Mouse (Mus musculus): Measurements from ENCODE around the gene Pgm5.

The Pgm5 gene

DNA sequence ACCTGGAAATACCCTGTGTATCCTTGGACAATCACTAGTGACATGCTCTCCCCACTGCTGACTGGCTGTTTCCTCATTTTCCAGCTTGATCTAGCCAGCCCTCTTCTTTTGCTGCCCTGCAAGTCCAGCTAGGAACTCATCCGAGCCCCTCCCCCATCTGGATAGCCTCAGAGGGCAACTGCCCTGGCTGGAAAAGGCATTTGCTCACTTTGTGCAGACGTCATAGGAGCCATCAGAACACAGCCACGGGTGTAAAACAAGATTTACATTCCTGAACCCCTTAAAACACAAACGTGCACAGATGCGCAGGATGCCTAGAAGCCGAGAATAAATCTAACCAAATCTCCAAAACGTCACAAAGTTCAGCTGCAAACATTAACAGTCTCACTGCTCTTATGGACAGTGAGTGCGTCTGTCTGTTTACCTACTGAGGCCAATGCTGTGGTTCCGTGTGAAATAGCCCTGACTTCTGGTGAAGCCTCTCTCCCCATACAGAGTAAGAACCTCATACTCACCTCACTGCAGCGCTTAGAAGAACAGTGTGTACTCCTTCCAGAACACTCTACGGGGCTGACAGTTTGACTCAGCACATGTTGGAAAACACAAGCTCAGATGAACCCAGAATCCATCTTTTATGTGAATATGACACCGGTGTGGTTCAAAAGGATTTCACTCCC, 99.0 kb downstream of the Pgm5 start:
- peak; percentile 45 to 49 for DNase-seq

DNA sequence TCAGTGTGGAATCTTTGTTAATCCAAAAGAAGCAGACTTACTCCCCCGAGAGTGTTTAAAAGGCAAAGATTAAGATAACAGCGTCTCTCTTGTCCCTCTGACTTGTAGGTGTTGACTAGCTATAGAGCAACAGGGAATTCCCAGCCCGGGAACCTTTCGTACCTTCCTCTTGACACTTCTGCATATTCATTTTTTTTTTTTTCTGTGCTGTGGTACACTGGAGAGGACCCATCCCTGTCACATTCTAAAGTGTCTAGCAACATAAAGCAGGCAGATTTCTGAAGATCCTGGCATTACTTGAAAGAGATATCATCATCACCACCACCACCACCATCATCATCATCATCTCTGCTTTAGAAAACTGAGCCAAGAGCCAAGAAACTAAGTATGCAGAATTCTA, 105.0 kb downstream of the Pgm5 start:
- no peak for DNase-seq

DNA sequence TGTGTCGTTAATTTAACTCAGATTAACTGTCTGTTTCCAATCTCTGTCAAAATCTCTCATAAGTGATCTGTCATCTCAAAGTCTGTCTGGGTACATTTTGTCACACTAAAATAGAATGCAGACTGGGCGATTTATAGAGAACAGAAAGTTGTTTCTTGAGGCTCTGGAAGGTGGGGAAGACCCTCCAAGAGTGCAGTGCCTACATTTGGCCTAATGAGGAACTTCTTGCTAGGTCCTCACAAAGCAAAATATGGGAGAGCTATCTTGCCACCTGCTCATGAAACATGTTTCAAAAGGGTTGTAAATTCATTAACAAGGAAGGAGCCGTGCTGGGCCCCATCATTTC, 107.2 kb downstream of the Pgm5 start:
- DNase-seq: no peak

DNA sequence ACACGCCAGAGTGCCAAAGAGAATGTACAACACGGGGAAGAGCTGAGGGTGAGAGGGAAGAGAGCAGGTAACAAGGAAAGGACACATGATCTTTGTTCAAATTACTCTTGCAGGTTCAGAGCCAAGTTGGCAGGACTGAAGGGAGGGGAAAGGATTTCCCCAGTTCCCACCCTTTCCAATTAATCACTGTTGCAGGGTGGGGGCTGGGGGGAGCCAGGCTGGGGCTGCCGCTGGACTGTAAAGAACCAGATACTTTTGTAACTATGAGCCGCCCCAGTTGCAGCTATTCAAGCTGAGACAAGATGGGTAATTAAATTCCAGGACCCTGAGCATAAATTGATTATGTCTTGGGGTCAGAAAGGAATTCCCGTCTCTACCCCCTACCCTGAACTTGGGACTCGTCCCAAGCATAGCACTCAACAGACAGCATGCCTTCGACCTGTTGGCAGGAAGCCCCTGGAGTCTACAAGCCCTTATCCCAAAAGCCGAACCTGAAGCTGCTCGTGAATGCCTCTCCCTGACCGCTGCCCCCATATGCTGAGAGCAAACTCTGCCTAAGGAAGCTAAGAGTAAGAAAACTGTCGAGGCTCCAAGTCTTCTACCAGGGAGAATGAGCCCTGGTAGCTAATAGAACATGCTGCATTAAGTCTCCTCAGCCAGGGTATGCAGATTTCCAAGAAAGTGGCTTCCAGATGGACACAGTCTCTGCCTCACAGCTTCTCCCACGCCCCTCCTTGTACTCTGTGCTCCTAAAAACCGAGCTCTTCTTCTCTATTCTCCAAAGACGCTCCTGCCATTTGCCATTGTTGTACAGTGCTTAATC, 107.8 kb downstream of the Pgm5 start:
- DNase-seq: peak; percentile 55 to 65

DNA sequence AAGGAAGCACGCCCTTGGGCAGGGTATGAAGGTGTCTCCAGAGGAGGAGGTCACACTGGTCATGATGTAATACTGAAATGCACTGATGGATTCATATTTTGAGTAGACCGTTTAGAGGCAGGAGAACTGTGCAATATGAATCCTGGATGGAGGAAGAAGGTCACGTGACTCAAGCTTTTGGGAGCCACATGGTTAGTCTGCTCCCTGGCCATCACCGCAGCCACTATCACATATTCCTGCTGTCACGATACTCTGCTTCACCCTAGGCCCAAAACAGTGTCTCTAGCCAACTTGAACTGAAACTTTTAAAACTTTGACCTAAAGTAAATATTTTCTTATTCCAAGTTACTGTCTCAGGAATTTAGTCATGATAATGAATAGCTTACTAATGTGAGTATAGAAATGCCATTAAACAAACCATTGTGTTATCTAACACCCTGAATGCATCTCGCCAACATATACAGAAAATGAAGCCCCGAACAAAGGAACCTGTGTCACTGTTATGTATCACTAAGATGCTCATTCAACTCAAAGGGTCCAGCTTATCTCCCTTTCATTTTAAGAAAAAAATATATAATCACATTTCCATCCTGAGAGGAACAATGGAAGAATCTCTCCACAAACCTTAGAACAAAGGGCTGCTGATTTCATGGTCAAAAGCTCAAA, 108.6 kb downstream of the Pgm5 start:
- peak in 1 of 2 experiments; percentile 23 for DNase-seq

DNA sequence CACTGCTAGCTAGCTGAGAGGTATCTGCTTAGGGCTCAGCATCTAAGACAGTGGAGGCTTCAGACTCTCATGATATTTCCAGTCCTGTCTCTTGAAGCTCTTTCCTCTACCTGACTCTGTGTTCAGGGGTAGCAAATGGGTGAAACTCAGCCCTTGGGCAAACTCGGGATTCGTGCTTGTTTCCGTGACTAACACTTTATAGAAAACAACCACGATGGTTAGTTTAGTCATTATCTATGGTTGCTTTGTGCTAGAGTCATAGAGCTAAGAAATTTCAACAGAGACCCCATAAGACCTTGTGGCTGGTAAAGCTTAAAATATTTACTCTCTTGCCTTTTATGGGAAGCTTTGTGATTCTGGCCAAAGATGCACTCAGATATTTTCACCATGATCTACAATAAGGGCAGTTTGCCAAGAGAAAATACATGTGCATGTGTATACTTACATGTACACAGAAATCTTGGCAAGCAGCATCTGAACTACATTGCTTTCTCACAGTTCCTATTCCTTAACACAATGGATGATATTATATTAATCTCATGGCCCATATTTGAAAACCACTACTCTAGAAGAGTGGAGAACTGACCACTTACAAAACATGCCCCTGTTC, 115.3 kb downstream of the Pgm5 start:
- no peak for DNase-seq

DNA sequence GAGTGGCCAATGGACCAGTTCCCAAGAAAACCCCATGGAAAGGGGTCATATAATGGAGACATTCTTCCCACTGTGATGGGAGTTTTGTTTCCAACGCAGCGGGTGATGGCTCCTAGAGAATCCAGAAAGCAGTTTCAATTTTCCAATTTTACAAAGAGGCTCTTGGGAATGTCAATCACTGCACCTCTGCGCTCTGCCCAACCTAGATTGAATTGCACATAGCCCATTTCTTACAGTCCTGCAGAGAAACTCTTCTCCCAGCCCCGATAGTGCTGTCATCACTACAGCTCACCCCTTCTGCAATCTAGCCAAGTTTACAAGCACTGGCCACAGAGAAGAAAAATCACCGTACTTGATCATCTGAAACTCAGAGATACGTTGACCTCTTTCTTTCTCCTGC, 119.0 kb downstream of the Pgm5 start:
- no peak for DNase-seq

DNA sequence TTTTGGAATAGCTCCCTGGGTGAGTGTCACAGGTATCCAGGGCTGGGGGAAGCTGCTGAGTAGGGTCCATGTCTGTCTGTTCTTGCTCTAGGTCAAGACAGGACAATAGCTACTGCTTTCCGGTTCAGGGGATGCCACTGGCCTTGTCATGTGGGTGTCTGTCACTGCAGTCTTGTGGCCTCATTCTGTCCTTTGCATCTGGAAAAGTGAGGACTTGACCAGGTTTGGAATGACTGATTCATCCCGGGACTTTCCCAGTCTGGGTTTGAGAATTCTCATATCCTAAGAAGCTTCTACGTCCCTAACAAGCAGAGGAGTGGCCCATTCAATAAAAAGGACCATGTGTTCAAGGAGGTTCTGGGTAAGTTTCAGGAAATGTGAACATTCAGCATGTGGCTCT, 122.9 kb downstream of the Pgm5 start:
- no peak for DNase-seq

DNA sequence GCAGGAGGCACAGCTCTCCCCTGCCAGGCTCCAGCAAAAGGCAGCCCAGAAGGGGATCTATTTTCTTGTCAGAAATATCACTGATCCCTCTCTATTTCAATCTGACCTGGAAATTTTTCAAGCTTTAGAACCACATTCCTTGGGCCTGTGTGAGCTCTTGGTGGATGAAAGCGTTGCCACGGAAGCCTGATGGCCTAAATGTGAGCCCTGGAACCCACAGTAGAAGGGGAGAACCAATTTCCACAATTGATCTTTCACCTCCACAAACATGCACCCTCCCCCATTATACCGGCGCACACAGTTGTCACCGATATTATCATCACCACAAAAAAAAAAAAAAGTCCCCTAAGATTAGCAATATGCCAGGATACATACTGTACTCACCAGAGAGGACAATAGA, 123.6 kb downstream of the Pgm5 start:
- DNase-seq: no peak

DNA sequence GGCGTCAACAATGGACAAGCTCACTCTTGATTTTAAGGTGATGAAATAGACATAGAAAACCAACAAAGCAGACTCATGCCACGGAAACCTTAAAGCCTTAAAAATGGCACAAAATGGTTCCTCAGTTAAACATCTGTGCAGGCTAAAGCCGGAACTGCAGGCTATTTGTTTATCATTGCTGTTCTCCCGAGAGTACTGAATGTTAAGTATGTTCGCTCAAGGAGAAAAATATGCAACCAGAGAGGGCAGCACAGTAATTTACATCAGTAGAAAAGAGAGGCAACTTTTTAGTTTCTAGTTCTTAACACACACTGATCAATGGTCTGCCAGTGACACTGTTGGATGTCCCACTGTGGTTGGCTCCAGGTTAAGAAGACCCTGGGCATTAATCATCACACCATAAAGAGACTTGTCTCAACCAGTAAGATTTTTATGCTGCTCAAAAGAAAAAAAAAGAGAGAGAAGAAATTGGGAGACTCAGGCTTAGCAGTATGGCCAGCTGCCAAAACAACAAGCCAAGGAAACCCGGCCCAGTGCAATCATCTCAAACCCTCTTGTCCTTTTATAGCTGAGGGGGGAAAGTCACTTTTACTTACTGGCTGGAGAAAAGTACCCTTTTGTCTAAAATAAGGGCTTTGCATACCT, 126.0 kb downstream of the Pgm5 start:
- peak; percentile 52 to 60 for DNase-seq

DNA sequence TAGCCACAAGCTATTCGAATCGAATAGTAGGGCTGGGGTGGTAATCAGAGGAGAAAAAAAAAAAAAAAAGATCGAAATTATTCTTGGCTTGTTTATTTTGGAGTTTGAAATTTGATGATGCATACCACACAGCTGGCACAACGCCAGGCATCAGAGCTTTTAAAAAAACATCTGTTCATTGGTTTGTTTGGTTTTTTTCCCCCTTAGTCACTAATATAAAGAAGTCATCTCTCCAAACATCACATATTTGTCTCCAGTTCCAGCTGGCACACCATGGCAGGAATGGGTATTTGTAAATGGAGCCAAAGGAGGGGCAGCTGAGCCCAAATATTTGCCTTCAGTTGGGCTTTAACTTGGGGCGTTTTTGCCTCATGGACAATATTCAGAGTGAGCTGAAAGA, 131.0 kb downstream of the Pgm5 start:
- peak; percentile 43 to 61 for DNase-seq

DNA sequence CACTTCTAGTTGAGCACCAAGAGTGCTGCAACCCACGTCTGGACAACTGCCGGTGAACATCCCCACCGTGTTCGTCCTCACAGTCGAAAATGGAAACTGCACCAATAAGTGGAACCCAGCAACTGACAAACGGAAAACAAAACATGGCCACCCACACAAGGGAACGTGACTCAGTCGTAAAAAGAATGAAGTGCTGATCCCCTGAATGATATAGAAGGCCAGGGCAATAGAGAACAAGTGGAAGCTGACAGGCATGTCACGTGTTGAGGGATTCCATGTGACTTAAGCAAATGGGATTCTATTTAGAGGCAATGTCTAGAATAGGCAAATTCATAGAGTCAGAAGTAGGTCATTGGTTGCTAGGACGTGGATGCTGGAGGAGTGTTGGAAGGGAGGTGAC, 137.3 kb downstream of the Pgm5 start:
- DNase-seq: no peak

DNA sequence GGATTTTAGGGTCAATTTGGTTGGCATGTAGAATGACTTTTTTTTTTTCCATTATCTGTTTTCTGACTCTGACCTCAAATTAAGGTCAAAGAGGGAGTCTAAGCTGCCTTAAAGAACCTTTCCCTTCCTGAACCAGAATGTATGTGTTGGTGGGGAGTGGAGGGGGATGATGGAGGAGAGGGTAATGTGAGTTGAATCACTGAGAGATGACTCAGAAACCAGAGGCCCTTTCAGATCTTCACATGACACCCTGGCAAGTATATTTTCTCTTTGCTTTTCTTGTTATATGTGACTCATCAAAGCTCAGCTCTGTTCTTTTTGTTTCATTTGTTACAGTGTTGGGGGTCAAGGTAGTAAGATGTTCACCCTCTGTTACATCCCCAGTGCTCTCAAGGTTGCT, 141.2 kb downstream of the Pgm5 start:
- DNase-seq: no peak

DNA sequence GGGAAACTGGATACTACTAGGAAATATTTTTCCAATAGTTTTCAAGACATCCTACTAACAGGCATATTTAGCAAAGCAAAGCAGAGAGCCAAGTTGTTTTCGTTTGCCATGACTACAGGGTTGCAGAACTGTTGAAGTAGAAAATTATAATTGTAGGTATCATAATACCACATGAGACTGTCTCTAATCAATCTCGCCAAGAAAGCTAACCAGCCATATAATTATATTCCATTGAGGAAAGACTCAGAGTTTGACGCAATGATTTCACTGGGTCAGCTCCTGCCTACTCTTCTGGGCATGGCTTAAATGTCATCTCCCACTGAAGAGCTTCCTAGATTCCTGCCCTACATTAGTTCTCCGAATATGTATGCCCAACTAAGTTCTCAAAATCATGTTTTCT, 142.2 kb downstream of the Pgm5 start:
- DNase-seq: no peak

DNA sequence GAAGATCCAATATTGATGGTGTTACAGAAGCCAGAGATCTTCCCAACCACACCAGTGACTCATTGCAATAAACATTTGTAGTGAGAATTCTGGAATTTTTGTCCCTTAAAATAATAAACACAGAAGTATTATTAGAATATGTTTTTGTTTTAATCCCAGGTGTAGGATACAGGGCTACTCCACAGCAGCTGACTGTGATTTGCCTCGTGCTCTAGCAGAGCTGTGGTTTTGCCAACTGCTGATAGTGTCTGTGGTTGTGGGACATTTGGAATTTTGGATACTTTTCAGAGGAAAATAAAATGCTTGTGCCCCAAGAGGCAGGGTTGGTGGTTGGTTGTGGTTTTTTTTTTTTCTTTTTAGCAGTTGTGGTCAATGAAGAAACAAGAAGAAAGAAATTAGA, 143.6 kb downstream of the Pgm5 start:
- no peak for DNase-seq

DNA sequence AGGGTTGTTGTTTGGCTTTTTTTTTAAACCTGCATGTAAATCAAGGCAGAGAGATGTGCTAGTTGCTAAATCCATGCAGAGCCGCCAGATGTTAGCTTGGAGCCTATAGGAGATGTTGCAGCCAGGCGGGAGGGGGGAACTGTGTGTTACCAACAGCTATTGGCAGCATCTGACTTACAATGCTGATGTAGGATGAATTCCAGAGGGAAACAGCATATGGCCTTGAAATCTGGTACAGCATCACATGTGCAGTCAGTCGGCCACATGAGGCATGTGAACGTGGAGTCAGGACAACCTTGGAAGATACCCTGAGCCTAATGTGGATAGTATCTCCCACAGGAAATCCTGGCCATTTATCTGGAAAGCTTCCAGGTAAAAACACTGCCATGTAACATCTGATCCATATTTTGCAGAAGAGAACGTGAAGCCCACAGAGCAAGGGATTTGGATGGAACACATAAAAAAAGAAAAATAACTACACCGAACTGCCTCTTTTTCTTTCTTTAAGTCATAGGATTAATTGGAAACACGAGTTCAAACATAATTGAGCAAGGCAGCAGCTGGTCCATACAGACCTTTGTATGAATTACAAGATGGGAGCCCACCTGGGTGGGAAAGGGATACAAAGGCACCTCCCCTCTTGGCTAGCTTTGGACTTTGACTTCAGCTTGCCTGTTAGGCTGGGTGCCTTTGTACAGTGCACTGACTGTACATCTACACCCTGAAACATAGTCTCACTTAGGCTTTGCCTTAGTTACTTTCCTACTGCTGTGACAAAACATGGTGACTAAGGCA, 145.2 kb downstream of the Pgm5 start:
- DNase-seq: peak in 1 of 2 experiments; percentile 16

DNA sequence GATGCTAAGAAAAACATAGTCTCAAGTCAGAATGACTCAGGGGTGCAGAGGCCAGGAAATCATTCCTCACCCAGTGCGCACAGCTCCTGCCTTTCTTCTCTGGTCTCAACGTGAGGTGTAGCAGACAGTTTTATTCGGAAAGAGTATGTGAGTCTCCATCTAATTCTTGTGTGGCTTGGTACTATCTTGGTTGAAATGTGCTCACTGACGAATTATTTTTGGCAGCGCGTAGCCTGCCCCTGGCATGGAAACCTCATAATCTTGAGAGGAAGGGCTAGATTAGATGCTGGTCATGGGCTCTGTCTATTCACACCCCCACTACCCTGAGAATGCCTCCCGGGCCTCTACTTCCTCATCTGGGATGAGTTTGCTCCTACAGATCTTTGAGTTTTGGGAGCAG, 153.6 kb downstream of the Pgm5 start:
- no peak for DNase-seq

DNA sequence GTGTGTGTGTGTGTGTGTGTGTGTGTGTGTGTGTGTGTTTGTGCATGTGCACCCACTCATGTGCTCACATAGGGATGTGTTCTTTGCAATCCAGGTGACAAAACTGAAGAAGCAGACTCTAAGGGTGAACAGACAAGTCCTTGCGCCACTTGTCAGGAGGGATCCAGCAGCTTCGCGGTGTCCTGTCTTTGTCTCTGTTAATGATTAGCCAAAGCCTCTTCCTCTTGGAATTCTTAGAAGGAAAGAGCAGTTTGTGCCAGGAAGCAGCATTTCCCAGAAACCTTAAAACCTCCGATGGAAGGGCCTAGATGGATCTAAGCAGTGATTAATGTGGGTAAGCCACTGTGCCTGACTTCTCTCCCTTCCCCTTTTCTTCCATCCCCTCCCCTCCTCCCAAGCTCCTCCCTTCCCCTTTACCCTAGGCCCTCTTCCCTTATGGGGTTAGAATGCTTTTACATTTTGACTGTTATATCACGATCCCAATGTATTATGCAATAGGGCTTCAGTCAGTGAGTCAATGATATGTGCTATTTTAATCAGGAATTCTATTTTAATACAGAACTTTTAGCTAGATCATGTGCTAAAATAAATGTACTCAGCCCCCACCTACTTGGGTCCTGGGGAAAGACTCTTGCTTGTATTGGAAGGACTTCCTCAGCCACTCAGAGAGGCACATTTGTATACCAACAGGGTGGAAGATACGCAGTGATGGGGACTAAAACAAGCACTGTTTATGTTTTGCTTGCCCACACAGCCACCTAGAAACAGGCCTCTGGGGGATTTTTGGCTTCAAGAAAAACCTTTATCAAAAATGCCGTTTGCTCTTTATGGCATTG, 154.4 kb downstream of the Pgm5 start:
- DNase-seq: peak in 1 of 2 experiments; percentile 15

DNA sequence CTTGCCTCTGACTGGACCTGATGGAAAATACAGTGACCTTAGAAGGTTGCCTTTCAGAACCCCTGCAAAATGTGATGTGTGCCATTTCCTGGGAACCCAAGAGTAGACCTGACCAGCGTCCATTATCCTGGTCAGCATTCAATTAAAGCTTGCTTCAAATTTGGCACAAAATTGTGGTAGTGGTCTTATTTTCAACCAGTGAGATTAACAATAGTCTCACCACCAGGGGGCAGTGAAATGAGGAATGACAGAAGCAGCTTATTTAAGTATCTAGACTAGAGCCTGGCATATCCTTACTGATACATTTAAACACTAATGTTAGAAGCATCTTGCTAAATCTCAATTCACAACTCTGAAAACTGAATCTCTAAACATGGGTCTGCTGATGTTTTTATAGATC, 156.3 kb downstream of the Pgm5 start:
- DNase-seq: peak; percentile 17 to 38

DNA sequence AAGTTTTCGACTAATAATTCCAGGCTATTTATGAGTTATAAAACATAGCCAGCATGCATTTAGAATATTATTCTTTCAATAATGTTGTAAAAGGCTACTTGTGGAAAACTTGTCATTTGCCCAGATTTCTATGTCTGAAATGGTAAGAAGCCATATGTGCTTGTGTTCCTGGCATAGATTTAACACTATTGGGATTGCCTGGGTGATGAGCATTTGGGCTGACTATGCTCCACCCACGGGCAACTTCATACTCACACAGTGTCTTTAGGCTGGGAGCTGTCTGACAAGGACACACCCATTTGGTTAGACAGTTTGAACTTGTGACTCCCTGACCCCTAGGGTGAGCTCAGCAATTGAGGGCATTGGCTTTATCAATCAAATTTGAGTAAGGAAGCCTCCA, 157.3 kb downstream of the Pgm5 start:
- DNase-seq: no peak

DNA sequence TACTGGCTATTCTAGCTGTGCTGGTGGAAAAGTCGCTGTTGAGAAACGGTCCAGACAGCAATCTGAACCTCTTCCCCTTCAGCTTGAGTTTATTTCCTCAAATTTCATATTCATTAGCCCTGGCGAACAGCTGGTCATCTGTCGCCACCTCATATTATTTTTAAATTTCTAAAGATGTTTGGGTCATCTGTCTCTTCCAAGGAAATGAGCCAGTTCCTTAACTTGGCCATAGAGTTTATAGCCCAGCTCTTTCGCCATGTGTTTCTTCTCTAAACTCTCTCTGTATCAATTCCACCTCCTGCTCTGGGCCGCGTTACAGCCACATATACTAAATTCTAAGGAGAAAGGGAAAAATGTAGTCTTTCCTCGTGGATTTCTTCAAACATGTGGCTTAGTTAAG, 158.0 kb downstream of the Pgm5 start:
- DNase-seq: peak; percentile 8 to 28

Data from kidney, postnatal 4 days (tissue).